26 mouse cellular contexts compared by ENCODE assay signal in genomic region chr12:71252509-71253167, GRCm38 (mm10). TPM values are rescaled to one million over a fixed set of nuclear protein-coding genes. Genes with fewer than 3 reads are reported as not detected.
DNase-seq lines count a peak whose midpoint lies in the region; ATAC-seq and TF ChIP-seq lines count a peak whose summit lies in the region.
"Had no signal": no experiment of that assay in that cellular context is flagged by ENCODE, and none has a peak within 500 bp of the region (broad histone marks: within the 10 kb centered on the region; RNA-seq: fewer than 3 reads in every experiment).

No protein-coding gene starts in this region.

- no peak overlapping the region for H3K4me3 ChIP-seq in kidney, embryonic 16.5 days (ENCODE audit: low read length)
- H3K4me3 ChIP-seq: forebrain, embryonic 13.5 days; heart, embryonic 12.5 days; left cerebral cortex, adult 2 months; limb, embryonic 15.5 days; liver, embryonic 15.5 days; midbrain, embryonic 13.5 days had no signal

- peak overlapping the region; percentile 46; the same call in 1 of the 2 replicates for H3K27ac ChIP-seq in kidney, embryonic 16.5 days (ENCODE audit: low read length)
- H3K27ac ChIP-seq: forebrain, embryonic 13.5 days; hindbrain, postnatal 0 days; left cerebral cortex, adult 2 months; limb, embryonic 15.5 days; liver, embryonic 15.5 days; midbrain, embryonic 13.5 days had no signal

- DNase-seq in embryo, embryonic 10 days (ENCODE audit: low spot score) = peak; percentile 19
- DNase-seq in embryo, embryonic 11 days = no peak
- DNase-seq in kidney, adult 18-20 months = no peak
- peak; percentile 23 for DNase-seq in retina, embryonic 14.5 days (ENCODE audit: low spot score)
- no peak for DNase-seq in retina, postnatal 1 day
- DNase-seq in brain, embryonic 14.5 days (ENCODE audit: low read depth) = peak; percentile 39
- DNase-seq in cerebellum, adult 11-12 months = no peak
- DNase-seq: cerebellum, adult 11 months; cerebellum, postnatal 10 days; gastrocnemius, postnatal 25 days; heart, adult 18-20 months; heart, postnatal 10 days; layer of hippocampus, adult 9-11 months; right cerebral cortex, postnatal 4 days; thymus, adult 18-20 months; thymus, postnatal 4 days had no signal

- H3K4me1 ChIP-seq in kidney, embryonic 16.5 days (ENCODE audit: insufficient read depth, low read length) = peaks cover 24% of the 10 kb centered on the region
- H3K4me1 ChIP-seq: liver, embryonic 15.5 days; midbrain, embryonic 13.5 days had no signal

- peak overlapping the region; percentile 17; the same call in 1 of the 2 replicates for H3K4me2 ChIP-seq in kidney, embryonic 16.5 days (replicated peaks; ENCODE audit: low read depth, low read length)
- H3K4me2 ChIP-seq: forebrain, embryonic 13.5 days; heart, embryonic 12.5 days; limb, embryonic 15.5 days; liver, embryonic 15.5 days; midbrain, embryonic 13.5 days had no signal

- H3K9ac ChIP-seq in kidney, embryonic 16.5 days (replicated peaks; ENCODE audit: low read length) = no peak overlapping the region
- H3K9ac ChIP-seq: forebrain, embryonic 13.5 days; heart, embryonic 12.5 days; limb, embryonic 15.5 days; liver, embryonic 15.5 days; midbrain, embryonic 13.5 days had no signal

- H3K9me3 ChIP-seq in kidney, embryonic 16.5 days (ENCODE audit: low read length) = no peaks in the 10 kb centered on the region
- H3K9me3 ChIP-seq: forebrain, embryonic 13.5 days; heart, embryonic 12.5 days; limb, embryonic 15.5 days; liver, embryonic 15.5 days; midbrain, embryonic 13.5 days had no signal

- 11% methylated on average over 11 of the region's 11 CpGs for WGBS in kidney, embryonic 16.5 days

- no peak for TF ChIP-seq CTCF in brain, embryonic 14.5 days (IDR thresholded peaks at IDR 0.05; ENCODE audit: borderline replicate concordance, extremely low read depth, insufficient read depth, insufficient read length)

- no peaks in the 10 kb centered on the region for H3K27me3 ChIP-seq in kidney, embryonic 16.5 days (ENCODE audit: insufficient read depth, low read length)
- H3K27me3 ChIP-seq: forebrain, embryonic 13.5 days; heart, embryonic 12.5 days; limb, embryonic 15.5 days; liver, embryonic 15.5 days; midbrain, embryonic 13.5 days had no signal

- H3K36me3 ChIP-seq in kidney, embryonic 16.5 days (ENCODE audit: insufficient read depth, low read length) = no peaks in the 10 kb centered on the region
- H3K36me3 ChIP-seq: heart, embryonic 12.5 days; limb, embryonic 15.5 days; liver, embryonic 15.5 days; midbrain, embryonic 13.5 days had no signal

- TF ChIP-seq POLR2A in brain, embryonic 14.5 days (IDR thresholded peaks at IDR 0.05; ENCODE audit: borderline replicate concordance, extremely low read depth, insufficient read depth, insufficient read length, poor library complexity, severe bottlenecking) = no peak

- ATAC-seq in kidney, embryonic 16.5 days (ENCODE audit: low FRiP score, low TSS enrichment) = peak; percentile 68
- ATAC-seq: forebrain, embryonic 13.5 days; hindbrain, postnatal 0 days; intestine, embryonic 16.5 days; lung, postnatal 0 days; midbrain, embryonic 13.5 days had no signal

RNA-seq across cellular contexts. Expression of gene Dact1, which starts 57.0 kb away (rescaled TPM):
- polyA plus RNA-seq in kidney, embryonic 16.5 days (2015; fragmentation: Nextera tagmentation; extraction: Ambion mirVana) = 12.5 TPM in 2 replicates
- 50.1 and 58.5 TPM in 2 replicates for polyA plus RNA-seq in brain, embryonic 14.5 days (2012; rRNA removed)

Comparison
In these comparisons a context has a peak if more than half of its experiments do, and no peak if none do; other contexts are left out.
1. DNase-seq: peak in embryo, embryonic 10 days (single experiment), retina, embryonic 14.5 days (single experiment) and brain, embryonic 14.5 days (single experiment); none in embryo, embryonic 11 days (single experiment), kidney, adult 18-20 months (single experiment), retina, postnatal 1 day (single experiment) and cerebellum, adult 11-12 months (single experiment).